Mouse (Mus musculus) right cerebral cortex, adult 18-20 months (tissue): ENCODE measurements at regions not wholly inside any gene's neighbourhood (a gene's known extent, or its start where the extent isn't known, plus 50 kb on each side); places are given as distances from the start of the nearest gene placed in this dataset.

ENCODE experiments used
- DNase-seq: peaks from one replicate; pipeline ENCODE4 v3.0.0; 2022; ENCODE audit warnings: mixed read lengths

DNA sequence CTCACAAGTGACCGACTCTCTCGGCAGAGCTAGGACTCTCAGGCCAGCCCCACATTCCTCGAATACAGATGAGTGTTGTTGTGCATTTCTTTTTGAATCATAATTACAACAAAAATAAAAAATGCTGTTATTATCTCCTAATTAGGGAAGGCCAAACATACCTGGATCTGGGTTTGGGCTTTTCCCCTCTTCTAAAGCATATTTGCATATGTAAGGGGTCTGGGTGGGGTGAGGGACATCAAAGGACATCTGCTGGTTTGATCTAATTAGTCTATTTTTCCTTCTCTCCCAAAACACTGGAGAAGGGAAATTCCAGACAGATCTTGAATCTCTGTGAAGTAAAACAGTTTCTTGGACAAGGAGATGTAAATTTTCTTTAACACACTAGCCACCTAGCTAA, 85.3 kb downstream of the Tfap2a start:
- DNase-seq = no peak

GRCm38 (mm10) chr13:40651056-40651455, 87.1 kb downstream of the Tfap2a start:
- DNase-seq = peak; percentile 87

DNA sequence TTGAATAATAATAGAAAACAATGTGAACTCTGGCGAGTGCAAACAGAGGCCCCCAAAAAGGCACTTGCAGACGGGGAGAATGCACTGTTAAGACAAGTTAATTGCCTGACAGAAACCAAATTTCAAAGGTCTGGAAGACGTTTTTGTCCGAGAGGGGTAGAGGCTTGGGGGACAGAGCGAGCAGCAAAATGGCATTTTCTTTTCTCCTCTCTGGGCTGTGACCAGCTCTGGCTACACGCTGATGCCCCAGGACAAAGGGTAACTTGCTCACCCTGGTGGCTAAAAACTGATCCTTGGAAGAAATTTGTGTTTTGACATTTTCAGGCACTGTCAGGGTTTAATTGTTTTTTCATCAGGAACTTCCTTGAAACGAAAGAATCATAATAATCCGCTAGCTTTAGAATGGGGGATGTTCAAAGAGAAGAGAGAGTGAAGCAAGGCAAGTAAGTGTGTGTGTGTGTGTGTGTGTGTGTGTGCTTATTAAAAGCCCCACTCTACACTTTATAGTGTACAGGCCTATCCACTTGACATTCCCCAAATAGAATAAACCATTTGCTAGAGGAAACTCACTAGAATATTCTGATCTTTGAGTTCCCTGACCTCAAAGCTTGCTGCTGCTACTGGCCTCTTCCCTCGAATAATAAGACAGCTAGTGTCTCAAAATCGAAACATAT, 88.0 kb downstream of the Tfap2a start:
- DNase-seq = no peak

GRCm38 (mm10) chr13:40649096-40650035, 88.8 kb downstream of the Tfap2a start:
- DNase-seq = no peak

DNA sequence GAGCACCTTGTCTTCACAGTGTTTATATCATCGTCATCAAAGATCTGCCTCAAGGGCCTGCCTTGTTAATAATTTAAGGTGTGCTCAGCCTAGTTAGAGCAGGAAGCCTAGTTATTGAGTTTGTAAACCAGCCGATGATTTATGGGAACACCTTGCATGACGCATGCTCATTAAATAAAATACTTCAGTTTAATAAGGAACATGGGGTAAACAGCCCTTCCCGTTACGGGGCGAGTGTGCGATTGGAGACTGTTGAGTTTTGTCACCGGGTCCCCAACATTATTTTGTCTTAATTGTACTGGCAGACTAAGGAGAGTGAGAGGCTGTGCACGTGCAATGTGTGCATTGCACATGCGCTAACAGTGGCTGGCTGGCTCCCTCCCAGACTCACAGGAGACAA, 92.0 kb downstream of the Tfap2a start:
- DNase-seq = no peak

- no peak for DNase-seq
These were observed 92.5 kb downstream of the Tfap2a start for GRCm38 (mm10) chr13:40645646-40646045.

GRCm38 (mm10) chr13:40642931-40643330, 95.2 kb downstream of the Tfap2a start:
- no peak for DNase-seq

GRCm38 (mm10) chr13:40637269-40637668, 100.9 kb downstream of the Tfap2a start:
- DNase-seq = no peak

GRCm38 (mm10) chr13:40617881-40618280, 120.3 kb downstream of the Tfap2a start:
- no peak for DNase-seq

GRCm38 (mm10) chr13:40608526-40608925, 129.7 kb downstream of the Tfap2a start:
- DNase-seq = no peak

- DNase-seq = peak; percentile 41
These were observed 131.5 kb downstream of the Tfap2a start for GRCm38 (mm10) chr13:40606405-40607271.

DNA sequence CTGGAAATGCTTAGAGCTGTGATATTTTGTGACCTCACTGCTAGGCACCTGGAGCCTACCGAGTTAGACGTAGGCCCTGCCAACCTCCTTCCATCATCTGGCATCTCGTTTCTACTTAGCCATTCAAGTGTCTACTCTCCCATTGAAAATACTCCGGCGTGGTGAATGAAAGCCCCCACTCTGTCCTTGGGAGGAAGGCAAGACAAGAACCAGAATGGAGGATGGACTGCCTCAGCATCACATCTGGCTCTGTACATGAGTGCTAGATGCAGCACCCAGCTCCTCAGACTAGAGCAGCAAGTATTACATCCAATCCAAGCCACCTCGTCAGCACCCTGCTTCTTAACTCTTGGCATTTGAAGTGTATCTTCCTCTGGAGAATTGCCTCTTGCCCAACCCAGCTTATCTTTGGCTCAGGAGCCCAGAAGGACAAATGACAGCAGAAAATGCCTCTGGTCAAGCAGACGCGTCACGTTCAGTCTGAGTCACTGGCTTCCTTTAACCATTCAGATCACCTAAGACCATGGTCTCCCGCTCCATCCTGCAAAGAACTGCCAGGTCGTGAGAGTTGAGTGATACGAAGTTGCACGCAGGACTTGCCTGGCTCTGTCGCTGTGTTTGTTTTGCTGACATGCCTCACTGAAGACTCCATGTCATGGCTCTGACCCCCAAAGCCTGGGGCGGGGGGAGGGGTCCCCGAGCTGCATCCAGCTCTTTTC, 132.3 kb downstream of the Tfap2a start:
- no peak for DNase-seq

DNA sequence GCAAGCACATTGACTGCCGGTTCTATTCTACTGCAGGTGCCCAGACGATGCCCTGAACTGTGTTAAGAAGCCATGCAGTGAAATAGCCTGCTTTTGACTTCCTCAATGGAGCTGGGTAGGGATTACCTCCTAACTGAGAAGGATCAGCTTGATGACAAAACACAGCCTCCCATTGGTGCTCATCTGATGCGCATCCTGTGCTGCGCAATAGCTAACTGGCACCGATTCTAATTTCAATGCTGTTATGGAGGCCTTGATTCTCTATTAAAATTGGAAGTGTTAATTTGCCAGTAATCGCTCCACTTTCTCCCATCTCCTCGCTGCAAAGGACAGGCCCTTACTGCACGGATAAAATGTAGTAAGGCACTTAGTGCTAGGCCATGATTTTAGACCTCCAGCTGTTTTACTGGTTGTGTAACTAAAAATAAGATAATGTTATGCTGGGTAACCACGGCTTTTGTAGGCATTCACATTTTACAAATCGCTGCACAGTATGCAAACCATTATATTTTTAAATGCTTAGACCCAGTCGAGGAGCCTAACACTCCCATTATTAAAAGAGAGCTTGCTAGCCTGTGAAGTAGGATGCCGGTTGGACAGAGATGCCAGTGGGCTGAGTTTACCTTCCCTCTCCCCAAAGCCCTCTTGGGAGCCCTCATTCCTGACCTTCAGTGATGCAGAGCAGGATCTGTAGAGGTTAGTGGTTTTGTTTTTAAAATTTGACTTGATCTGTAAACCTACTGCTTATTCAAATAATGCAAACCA, 163.0 kb downstream of the Tfap2a start:
- DNase-seq = no peak

DNA sequence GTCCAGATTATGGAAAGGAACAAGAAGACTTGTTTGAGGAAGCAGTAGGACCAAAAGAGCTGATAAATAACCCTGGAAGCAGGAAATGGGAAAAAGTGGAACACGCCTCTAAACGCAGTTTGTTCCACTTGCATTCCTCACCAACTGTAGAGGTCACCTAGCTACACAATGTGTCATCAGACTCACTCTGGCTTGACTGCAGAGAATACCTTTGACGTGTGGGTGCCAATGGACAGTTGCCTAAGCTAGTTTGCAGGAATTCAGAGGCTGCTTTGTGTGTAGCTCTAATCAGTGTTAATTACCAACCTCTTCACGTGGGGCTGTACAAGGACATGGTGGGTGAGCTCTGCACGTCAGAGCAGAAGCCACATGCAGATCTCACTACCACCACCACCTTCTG, 168.7 kb downstream of the Tfap2a start:
- DNase-seq = no peak

DNA sequence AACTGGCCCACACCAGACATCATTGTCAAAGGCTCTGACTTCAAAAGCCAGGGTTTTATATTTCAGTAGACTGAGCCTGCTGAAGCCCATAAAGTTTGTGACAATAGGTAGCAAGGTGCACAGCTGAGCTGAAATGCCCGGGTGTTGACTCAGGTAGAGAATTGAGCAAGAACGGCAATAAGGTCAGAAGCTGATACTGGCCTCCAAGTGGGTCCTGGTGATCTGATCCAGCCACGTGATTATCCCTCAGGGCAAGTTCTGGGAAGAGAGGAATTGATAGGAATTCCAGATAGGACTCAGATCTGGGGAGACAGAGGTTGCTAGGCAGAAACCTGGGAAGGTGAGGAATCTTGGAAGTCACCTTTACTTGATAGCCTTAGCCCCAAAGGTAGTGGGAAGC, 170.4 kb downstream of the Tfap2a start:
- DNase-seq = no peak

DNA sequence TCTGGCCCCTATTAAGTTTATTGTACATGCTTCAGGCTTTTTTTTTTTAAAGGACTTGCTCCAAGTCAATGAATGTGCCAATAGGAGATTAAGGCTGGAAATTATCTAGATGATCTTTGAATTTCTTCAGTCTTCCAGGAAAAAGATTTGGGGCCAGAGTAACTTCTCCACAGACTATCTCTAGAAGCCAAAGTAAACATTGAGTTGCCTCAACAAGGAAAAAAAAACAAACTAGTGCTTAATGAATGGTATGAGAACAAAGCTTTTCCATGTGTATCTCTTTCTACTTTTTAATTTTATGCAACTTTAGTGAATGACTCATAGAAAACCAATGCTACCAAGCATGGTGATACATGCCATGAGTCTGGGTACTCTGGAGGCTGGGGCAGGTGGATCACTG, 173.8 kb downstream of the Tfap2a start:
- DNase-seq = no peak

DNA sequence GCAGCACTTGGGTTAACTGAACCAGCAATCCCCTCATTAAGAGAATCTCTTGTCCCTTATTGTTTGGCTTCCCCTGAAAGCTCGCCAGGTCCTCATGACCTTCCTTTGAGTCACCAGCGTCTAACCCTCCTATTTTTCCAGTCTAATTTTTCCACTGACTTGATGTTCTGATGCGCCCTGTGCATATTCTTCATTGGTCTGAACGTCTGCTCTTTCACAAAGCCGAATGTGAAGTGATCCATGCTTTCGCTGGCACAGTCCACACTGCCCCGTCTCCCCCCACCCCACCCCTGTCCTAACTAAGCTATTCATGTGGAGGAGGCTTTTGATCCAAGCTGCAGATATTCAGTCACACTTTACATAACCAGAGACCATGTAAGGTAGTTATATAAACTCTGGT, 183.8 kb downstream of the Tfap2a start:
- no peak for DNase-seq

DNA sequence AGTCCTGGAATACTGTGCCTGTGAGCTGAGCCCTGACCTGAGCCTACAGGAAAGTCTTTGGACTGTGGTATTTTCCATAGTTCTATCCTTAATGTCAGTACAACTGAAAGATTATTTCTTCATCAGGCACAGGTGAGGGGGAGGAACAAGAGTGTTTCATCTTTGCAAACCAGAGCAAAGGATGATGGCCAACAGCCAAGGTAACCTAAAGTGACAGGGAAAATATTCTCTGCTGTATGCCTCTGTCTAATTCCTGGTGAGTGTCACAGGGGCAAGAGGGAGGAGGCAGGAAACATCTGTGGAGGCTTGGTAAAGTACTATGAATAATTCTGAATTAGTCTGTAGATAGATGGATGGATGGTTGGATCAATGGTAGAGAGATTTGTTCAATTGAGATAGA, 164.3 kb upstream of the Ofcc1 start:
- DNase-seq = no peak

DNA sequence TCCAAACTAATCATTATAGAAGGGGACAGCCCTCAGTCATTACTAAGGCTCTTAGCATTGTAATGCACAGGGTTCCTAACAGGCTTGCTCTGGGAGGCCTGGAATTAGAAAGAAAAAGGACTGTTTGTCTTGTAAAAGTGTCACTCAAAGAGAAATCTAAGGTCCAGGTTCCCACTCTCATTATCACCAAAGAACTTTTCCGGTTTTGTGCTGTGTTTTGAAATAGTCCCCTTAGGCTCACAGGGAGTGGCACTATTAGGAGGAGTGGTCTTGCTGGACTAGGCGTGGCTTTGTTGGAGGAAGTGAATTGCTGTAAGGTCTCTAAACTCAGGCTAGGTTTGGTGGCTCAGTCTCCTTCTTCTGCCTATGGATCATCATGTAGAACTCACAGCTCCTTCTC, 161.9 kb upstream of the Ofcc1 start:
- no peak for DNase-seq

GRCm38 (mm10) chr13:40518180-40518579, 156.9 kb upstream of the Ofcc1 start:
- no peak for DNase-seq

DNA sequence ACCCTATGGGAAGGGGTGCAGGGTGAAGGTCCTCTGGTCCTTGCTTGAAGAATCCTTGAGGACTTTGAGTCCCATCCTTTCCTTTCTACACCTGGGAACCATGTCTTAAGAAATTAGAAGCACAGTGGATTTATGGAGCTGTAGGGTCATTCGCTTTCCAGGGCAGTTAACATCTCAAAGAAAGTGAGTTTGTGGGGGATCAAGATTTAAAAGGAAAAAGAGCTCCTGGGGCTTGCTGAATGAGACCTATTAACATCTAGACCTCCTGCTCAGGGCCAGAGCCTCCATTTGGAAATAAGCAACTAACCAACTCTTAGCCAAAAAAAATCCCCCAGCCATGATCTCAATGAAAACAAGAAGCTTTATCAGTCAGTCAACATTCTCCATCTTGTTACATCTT, 148.0 kb upstream of the Ofcc1 start:
- no peak for DNase-seq

- no peak for DNase-seq
These were observed 119.6 kb upstream of the Ofcc1 start for GRCm38 (mm10) chr13:40480830-40481229.
